Mouse (Mus musculus): Measurements from ENCODE around the gene Mbd4. TPM values are rescaled to one million over a fixed set of nuclear protein-coding genes. Genes with fewer than 3 reads are reported as not detected.
"Not testable (repeated sequence)": the region's sequence is repeated elsewhere in the genome, so short reads cannot be mapped to it uniquely, and the experiment has no call there.

Gene Mbd4
- polyA plus RNA-seq, 1 experiment from 2014 or later = 11.1 TPM

DNA sequence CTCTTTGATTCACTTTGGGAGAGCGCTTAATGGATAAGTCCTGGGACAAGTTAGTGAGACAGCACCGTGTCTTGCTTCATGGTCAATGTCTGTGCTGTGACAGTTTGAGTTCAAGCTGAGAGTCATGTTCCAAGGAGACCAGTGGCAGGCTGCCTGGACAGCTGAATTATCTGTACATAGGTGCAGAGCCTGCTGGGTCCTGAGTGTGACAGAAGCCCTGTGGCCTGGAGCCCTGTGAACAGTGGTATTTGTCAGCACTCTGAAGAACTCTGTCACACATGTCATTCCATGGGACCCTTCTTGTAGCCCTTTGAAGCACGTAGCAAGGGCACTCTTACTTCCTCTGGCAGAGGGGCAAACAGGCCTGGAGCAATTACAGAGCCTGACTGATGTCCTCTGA is 14.0 kb upstream of the Mbd4 start:
- H3K4me2 ChIP-seq (ENCODE audit: low read length); H3K36me3 ChIP-seq (ENCODE audit: control insufficient read depth, insufficient read depth, low read length); H3K27me3 ChIP-seq (replicated peaks; ENCODE audit: control insufficient read depth, insufficient read depth, low read length); H3K27ac ChIP-seq (ENCODE audit: low read depth, low read length); H3K4me3 ChIP-seq (ENCODE audit: low read length); H3K4me1 ChIP-seq (ENCODE audit: control insufficient read depth, insufficient read depth, low read depth, low read length); H3K9ac ChIP-seq (ENCODE audit: low read depth, low read length); H3K9me3 ChIP-seq (ENCODE audit: control insufficient read depth, low read length); ATAC-seq: not testable (repeated sequence)
- no CpG with 5 or more reads among the region's 3 CpGs for WGBS

DNA sequence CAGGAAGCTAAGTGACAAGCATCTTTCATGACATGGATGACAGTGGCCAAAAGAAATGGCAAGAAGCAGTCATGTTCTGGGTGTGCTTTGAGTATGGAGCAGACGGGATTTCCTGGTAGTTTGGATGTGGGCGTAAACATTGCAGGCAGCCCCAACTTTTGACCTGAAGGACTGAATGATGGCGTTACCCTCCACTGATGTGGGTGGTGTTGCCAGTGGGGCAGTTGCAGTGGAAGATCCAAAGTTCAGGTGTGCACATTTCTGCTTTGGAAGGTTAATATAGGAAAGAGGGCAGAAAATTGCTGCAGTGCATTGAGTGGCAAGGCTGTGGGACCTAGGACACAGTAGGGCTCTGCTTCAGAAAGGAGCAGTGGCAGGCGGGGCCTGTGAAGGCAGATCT is 12.1 kb upstream of the Mbd4 start:
- Histone ChIP-seq H3K9ac (ENCODE audit: low read depth, low read length) (no peak overlapping the region), H3K36me3 (ENCODE audit: control insufficient read depth, insufficient read depth, low read length) (peaks cover 2% of the 10 kb centered on the region; the same call in 1 of the 2 replicates), H3K27ac (ENCODE audit: low read depth, low read length) (no peak overlapping the region), H3K4me2 (ENCODE audit: low read length) (no peak overlapping the region), H3K9me3 (ENCODE audit: control insufficient read depth, low read length) (no peaks in the 10 kb centered on the region), H3K4me3 (ENCODE audit: low read length) (no peak overlapping the region), H3K4me1 (ENCODE audit: control insufficient read depth, insufficient read depth, low read depth, low read length) (no peaks in the 10 kb centered on the region), H3K27me3 (replicated peaks; ENCODE audit: control insufficient read depth, insufficient read depth, low read length) (no peaks in the 10 kb centered on the region)
- no peak for ATAC-seq
- WGBS = 96% methylated on average over 4 of the region's 4 CpGs

DNA sequence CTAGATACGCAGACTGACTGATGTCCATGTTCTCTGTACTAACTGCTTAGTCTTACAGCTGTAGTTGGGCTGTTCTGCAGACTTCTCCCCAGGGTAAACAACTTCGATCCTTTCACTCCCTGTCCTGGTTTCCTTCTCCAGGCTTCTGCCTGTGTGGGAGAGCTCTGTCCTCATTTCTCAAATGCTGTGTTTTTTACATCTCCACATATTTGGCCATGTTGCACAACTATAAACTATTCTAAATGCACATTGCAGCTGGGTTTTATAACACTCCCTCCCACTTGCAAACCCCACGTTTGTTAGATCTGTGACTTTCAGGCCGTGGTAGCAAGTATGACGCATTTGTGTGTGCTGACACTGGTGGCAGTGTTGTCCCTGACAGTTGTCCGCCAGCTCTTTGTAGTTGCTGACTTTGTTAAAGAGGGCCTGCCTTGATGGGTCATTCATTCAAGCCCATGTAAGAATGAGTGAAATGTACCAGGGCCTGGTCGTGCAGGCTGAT is 10.2 kb upstream of the Mbd4 start:
- Histone ChIP-seq H3K27me3 (replicated peaks; ENCODE audit: control insufficient read depth, insufficient read depth, low read length) (no peaks in the 10 kb centered on the region), H3K27ac (ENCODE audit: low read depth, low read length) (no peak overlapping the region)
- no peak for ATAC-seq

DNA sequence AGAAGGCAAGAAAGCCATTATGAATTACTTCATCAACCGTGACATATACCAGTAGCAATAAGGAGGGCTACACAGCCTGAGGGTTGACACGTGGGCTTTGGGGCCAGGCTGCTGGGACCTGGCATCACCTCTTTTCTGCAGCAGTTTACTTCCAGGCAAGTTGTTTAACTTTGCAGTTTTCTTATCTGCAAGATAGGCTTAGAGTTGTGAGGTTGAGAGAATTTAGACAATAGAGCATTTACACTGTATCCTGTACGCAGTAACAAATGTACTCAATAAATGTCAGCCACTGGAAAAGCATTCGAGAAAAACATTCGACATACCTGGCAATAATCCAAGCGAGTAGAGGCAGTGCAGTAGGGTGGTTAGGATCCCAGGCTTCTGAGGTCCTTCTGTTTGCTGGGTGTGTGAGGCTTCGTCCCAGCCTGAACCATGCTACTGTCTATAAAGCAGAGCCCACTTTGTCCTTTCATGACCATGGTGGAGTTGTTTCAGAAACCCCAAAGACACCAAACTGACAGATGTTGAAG is 6.9 kb upstream of the Mbd4 start:
- WGBS = 82% methylated on average over 7 of the region's 7 CpGs
- Histone ChIP-seq H3K4me3 (ENCODE audit: low read length) (no peak overlapping the region), H3K36me3 (ENCODE audit: control insufficient read depth, insufficient read depth, low read length) (no peaks in the 10 kb centered on the region), H3K9me3 (ENCODE audit: control insufficient read depth, low read length) (no peaks in the 10 kb centered on the region), H3K27me3 (replicated peaks; ENCODE audit: control insufficient read depth, insufficient read depth, low read length) (no peaks in the 10 kb centered on the region), H3K9ac (ENCODE audit: low read depth, low read length) (no peak overlapping the region), H3K4me2 (ENCODE audit: low read length) (no peak overlapping the region), H3K27ac (ENCODE audit: low read depth, low read length) (no peak overlapping the region), H3K4me1 (ENCODE audit: control insufficient read depth, insufficient read depth, low read depth, low read length) (no peaks in the 10 kb centered on the region; the same call in 1 of the 2 replicates)
- no peak for ATAC-seq

More for the DNA sequence above, 10.2 kb upstream of the Mbd4 start:
- 77% methylated on average over 7 of the region's 7 CpGs for WGBS
- Histone ChIP-seq H3K4me3 (ENCODE audit: low read length) (no peak overlapping the region), H3K4me2 (ENCODE audit: low read length) (no peak overlapping the region), H3K9ac (ENCODE audit: low read depth, low read length) (no peak overlapping the region), H3K9me3 (ENCODE audit: control insufficient read depth, low read length) (no peaks in the 10 kb centered on the region), H3K36me3 (ENCODE audit: control insufficient read depth, insufficient read depth, low read length) (peaks cover 2% of the 10 kb centered on the region; the same call in 1 of the 2 replicates), H3K4me1 (ENCODE audit: control insufficient read depth, insufficient read depth, low read depth, low read length) (no peaks in the 10 kb centered on the region)

DNA sequence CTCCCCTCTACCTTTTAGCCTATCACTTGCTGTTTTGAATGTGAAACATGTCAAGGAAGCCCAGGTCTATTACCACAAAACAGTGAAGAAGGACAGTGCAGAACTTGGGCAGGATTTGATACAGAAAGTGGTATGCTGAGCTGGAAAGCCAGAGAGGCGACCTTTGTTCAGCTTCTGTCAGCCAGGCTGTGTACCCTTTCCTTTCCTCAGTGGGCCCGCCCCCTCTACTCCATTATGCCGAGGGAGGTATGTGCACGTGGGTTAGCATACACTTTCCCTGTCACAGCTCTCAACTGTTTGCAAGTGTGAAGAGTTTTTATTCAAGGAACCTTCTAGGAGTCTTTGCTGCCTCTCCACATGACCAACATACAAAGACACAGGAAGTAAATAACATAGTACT is 6.1 kb upstream of the Mbd4 start:
- Histone ChIP-seq H3K4me1 (ENCODE audit: control insufficient read depth, insufficient read depth, low read depth, low read length) (no peaks in the 10 kb centered on the region; the same call in 1 of the 2 replicates), H3K9me3 (ENCODE audit: control insufficient read depth, low read length) (no peaks in the 10 kb centered on the region), H3K27me3 (replicated peaks; ENCODE audit: control insufficient read depth, insufficient read depth, low read length) (no peaks in the 10 kb centered on the region), H3K27ac (ENCODE audit: low read depth, low read length) (no peak overlapping the region), H3K4me2 (ENCODE audit: low read length) (no peak overlapping the region), H3K9ac (ENCODE audit: low read depth, low read length) (no peak overlapping the region), H3K4me3 (ENCODE audit: low read length) (no peak overlapping the region), H3K36me3 (ENCODE audit: control insufficient read depth, insufficient read depth, low read length) (no peaks in the 10 kb centered on the region)
- 54% methylated on average over 4 of the region's 4 CpGs for WGBS
- ATAC-seq = no peak

DNA sequence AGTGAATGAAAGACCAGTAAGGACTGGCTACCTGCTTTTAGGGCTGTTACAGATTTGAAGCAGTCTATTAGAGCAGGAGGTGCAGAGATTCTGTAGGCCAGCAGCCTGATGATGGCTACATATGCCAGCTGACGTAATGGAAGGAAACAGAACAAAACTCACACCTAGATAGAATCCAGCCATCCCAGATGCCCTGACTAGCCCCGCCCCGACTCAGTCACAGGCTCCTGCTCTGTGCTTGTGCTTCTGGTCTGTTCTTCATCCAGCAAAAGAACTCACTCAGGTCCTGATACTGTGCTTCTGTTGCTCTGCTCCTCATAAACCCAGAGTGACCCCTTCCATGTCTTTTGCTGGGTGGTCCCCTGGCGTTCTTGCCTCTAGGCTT is 3.2 kb upstream of the Mbd4 start:
- Histone ChIP-seq H3K4me2 (ENCODE audit: low read length) (no peak overlapping the region), H3K9ac (ENCODE audit: low read depth, low read length) (no peak overlapping the region), H3K27ac (ENCODE audit: low read depth, low read length) (no peak overlapping the region), H3K9me3 (ENCODE audit: control insufficient read depth, low read length) (no peaks in the 10 kb centered on the region), H3K4me3 (ENCODE audit: low read length) (no peak overlapping the region), H3K4me1 (ENCODE audit: control insufficient read depth, insufficient read depth, low read depth, low read length) (peaks cover 9% of the 10 kb centered on the region), H3K36me3 (ENCODE audit: control insufficient read depth, insufficient read depth, low read length) (no peaks in the 10 kb centered on the region), H3K27me3 (replicated peaks; ENCODE audit: control insufficient read depth, insufficient read depth, low read length) (no peaks in the 10 kb centered on the region)
- 87% methylated on average over 4 of the region's 4 CpGs for WGBS
- no peak for ATAC-seq

DNA sequence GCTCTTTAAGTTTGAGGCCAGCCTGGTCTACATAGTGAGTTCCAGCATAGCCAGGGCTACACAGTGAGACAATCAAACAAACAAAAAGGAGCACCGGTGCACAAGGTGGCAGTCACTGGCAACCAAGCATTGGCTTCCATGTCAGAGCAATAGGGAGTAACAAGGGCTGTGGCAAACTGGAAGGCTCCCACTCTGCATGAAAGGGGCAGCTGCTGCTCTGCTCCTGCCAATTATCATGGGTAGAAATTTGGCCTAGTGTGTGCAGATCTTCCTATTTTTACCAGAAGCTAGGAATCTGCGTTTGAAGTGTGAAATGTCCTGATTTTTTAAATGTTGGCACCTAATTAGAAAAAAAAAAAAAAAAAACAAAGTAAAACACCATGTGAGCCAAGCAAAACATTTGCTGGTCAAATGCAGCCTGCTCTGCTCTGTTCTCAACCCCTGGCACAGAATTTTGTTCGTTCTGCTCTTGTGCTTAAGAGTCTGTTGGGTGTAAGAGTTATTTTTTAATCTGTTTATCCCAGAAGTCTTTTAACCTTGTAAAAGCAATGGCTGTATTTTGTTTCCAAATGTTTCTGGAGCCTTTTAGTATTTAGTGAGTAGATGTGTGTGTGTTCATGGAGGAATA is 2.7 kb upstream of the Mbd4 start:
- no peak overlapping the region for H3K27ac ChIP-seq (ENCODE audit: low read depth, low read length)
- H3K36me3 ChIP-seq (ENCODE audit: control insufficient read depth, insufficient read depth, low read length) = no peaks in the 10 kb centered on the region
- ATAC-seq = no peak
- no peak overlapping the region for H3K9ac ChIP-seq (ENCODE audit: low read depth, low read length)
- no peak overlapping the region for H3K4me2 ChIP-seq (ENCODE audit: low read length)
- H3K4me1 ChIP-seq (ENCODE audit: control insufficient read depth, insufficient read depth, low read depth, low read length) = peaks cover 9% of the 10 kb centered on the region
- no peak overlapping the region for H3K4me3 ChIP-seq (ENCODE audit: low read length)
- no peaks in the 10 kb centered on the region for H3K9me3 ChIP-seq (ENCODE audit: control insufficient read depth, low read length)
- WGBS = 79% methylated on average over 3 of the region's 3 CpGs
- no peaks in the 10 kb centered on the region for H3K27me3 ChIP-seq (replicated peaks; ENCODE audit: control insufficient read depth, insufficient read depth, low read length)

DNA sequence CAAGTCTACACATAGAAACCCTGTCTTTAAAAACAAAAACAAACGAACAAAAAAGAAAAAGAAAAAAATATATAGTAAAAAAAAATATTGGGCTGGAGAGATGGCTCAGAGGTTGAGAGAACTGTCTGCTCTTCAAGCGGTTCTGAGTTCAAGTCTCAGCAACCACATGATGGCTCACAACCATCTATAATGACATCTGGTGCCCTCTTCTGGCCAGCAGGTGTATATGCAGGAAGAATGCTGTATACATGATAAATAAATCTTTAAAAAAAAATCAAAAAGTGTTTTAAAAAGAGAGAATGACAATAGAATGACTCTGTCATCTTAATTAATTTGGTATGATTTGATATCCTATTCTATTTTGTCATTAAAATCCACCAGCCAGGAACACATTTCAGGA is 1.3 kb upstream of the Mbd4 start:
- ATAC-seq = no peak
- H3K4me1 ChIP-seq (ENCODE audit: control insufficient read depth, insufficient read depth, low read depth, low read length) = peaks cover 9% of the 10 kb centered on the region
- no peaks in the 10 kb centered on the region for H3K27me3 ChIP-seq (replicated peaks; ENCODE audit: control insufficient read depth, insufficient read depth, low read length)
- no peak overlapping the region for H3K27ac ChIP-seq (ENCODE audit: low read depth, low read length)
- no peaks in the 10 kb centered on the region for H3K9me3 ChIP-seq (ENCODE audit: control insufficient read depth, low read length)
- H3K4me2 ChIP-seq (ENCODE audit: low read length) = no peak overlapping the region
- no peaks in the 10 kb centered on the region for H3K36me3 ChIP-seq (ENCODE audit: control insufficient read depth, insufficient read depth, low read length)
- whole genome bisulfite sequencing = 69% methylated on average over 2 of the region's 2 CpGs
- no peak overlapping the region for H3K9ac ChIP-seq (ENCODE audit: low read depth, low read length)
- no peak overlapping the region for H3K4me3 ChIP-seq (ENCODE audit: low read length)

DNA sequence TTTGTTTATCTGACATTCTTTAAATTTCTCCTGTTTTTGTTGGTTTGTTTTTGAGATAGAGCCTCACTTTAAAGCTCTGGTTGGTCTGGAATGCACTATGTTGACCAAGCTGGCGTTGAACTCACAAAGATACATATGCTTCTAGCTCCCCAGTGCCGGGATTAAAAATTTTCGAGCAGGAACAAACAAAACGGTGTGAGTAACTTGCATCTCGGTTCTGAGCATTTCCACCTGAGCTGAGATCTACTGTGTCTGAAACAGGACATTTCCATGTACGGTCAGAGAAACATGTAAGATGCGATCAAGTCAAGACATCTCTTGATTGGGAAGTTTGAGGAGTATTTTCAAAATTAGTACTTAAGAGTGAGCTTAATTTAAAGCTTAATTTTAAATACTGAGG is 814 bp upstream of the Mbd4 start:
- Histone ChIP-seq H3K36me3 (ENCODE audit: control insufficient read depth, insufficient read depth, low read length) (no peaks in the 10 kb centered on the region), H3K4me2 (ENCODE audit: low read length) (peak overlapping the region; percentile 45), H3K27ac (ENCODE audit: low read depth, low read length) (peak overlapping the region; percentile 69; the same call in 1 of the 2 replicates), H3K4me3 (ENCODE audit: low read length) (peak overlapping the region; percentile 59), H3K27me3 (replicated peaks; ENCODE audit: control insufficient read depth, insufficient read depth, low read length) (no peaks in the 10 kb centered on the region), H3K9me3 (ENCODE audit: control insufficient read depth, low read length) (no peaks in the 10 kb centered on the region), H3K9ac (ENCODE audit: low read depth, low read length) (peak overlapping the region; percentile 62; the same call in 1 of the 2 replicates), H3K4me1 (ENCODE audit: control insufficient read depth, insufficient read depth, low read depth, low read length) (peaks cover 9% of the 10 kb centered on the region)
- 45% methylated on average over 7 of the region's 7 CpGs for WGBS
- ATAC-seq = no peak

Data from hindbrain, embryonic 16.5 days (tissue).